Mouse (Mus musculus) heart, postnatal 10 days (tissue): ENCODE results near the gene Jazf1. TPM values are rescaled to one million over a fixed set of nuclear protein-coding genes. Genes with fewer than 3 reads are reported as not detected.

Experiments used
- DNase-seq, 2 experiments: peaks; one replicate each; pipeline ENCODE4 v3.0.0; 2021
- intact Hi-C: fragments of 180-260 bp; cut with DNase I; formaldehyde crosslinking; loops from one replicate; pipeline ENCODE4 v1.15.1; 2025
- total RNA-seq, 2 experiments: library from RNA; stranded (reverse); gene quantifications; 2 replicates each; pipeline ENCODE4 v1.2.3; 2021

Jazf1 gene
- total RNA-seq, 2 experiments from 2014 or later, result 9.8 to 10.0 TPM

GRCm38 (mm10) chr6:52824977-52825482 lies 243.4 kb downstream of the Jazf1 start:
- DNase-seq, result no peak
- intact Hi-C loops, result no loop called here

- no peak for DNase-seq
- intact Hi-C loops, result no loop called here
These were observed 245.4 kb downstream of the Jazf1 start for GRCm38 (mm10) chr6:52823064-52823463.

- intact Hi-C loops, result no loop called here
- no peak for DNase-seq
These were observed 245.8 kb downstream of the Jazf1 start for GRCm38 (mm10) chr6:52822625-52823024.

- DNase-seq, result no peak
- intact Hi-C loops, result no loop called here
These were observed 249.1 kb downstream of the Jazf1 start for GRCm38 (mm10) chr6:52819353-52819752.

- no peak for DNase-seq
- intact Hi-C loops, result no loop called here
These were observed 250.4 kb downstream of the Jazf1 start for GRCm38 (mm10) chr6:52818041-52818440.

- intact Hi-C loops, result no loop called here
- no peak for DNase-seq
These were observed 251.1 kb downstream of the Jazf1 start for GRCm38 (mm10) chr6:52817203-52817874.

- intact Hi-C loops, result no loop called here
- DNase-seq, result no peak
These were observed 263.1 kb downstream of the Jazf1 start for GRCm38 (mm10) chr6:52805237-52805856.

- DNase-seq, result peak; percentile 46 to 52
- intact Hi-C loops, result no loop called here
These were observed 266.2 kb downstream of the Jazf1 start for GRCm38 (mm10) chr6:52802181-52802580.

- DNase-seq, result no peak
- intact Hi-C loops, result no loop called here
These were observed 271.1 kb downstream of the Jazf1 start for GRCm38 (mm10) chr6:52797252-52797800.

- intact Hi-C loops, result no loop called here
- DNase-seq, result peak; percentile 19 to 38
These were observed 271.7 kb downstream of the Jazf1 start for GRCm38 (mm10) chr6:52796691-52797090.

GRCm38 (mm10) chr6:52796035-52796598 lies 272.3 kb downstream of the Jazf1 start:
- DNase-seq, result peak; percentile 41 to 43
- intact Hi-C loops, result no loop called here

GRCm38 (mm10) chr6:52795029-52795841 lies 273.2 kb downstream of the Jazf1 start:
- intact Hi-C loops, result no loop called here
- DNase-seq, result no peak

- no peak for DNase-seq
- intact Hi-C loops, result no loop called here
These were observed 276.0 kb downstream of the Jazf1 start for GRCm38 (mm10) chr6:52792455-52792854.

GRCm38 (mm10) chr6:52790781-52791180 lies 277.6 kb downstream of the Jazf1 start:
- no peak for DNase-seq
- intact Hi-C loops, result no loop called here

GRCm38 (mm10) chr6:52790316-52790715 lies 278.1 kb downstream of the Jazf1 start:
- no peak for DNase-seq
- intact Hi-C loops, result no loop called here

- intact Hi-C loops, result no loop called here
- no peak for DNase-seq
These were observed 288.9 kb downstream of the Jazf1 start for GRCm38 (mm10) chr6:52779546-52779945.

GRCm38 (mm10) chr6:52778523-52778922 lies 289.9 kb downstream of the Jazf1 start:
- no peak for DNase-seq
- intact Hi-C loops, result no loop called here

GRCm38 (mm10) chr6:52777034-52777433 lies 291.4 kb downstream of the Jazf1 start:
- intact Hi-C loops, result no loop called here

GRCm38 (mm10) chr6:52775956-52776355 lies 292.5 kb downstream of the Jazf1 start:
- intact Hi-C loops, result no loop called here
- DNase-seq, result no peak

More at GRCm38 (mm10) chr6:52777034-52777433, 291.4 kb downstream of the Jazf1 start:
- DNase-seq, result no peak

- no peak for DNase-seq
- intact Hi-C loops, result no loop called here
These were observed 293.1 kb downstream of the Jazf1 start for GRCm38 (mm10) chr6:52775350-52775749.

- intact Hi-C loops, result no loop called here
- no peak for DNase-seq
These were observed 295.3 kb downstream of the Jazf1 start for GRCm38 (mm10) chr6:52773132-52773531.
